Mouse (Mus musculus) brain, embryonic 14.5 days (tissue): Measurements from ENCODE around the gene Vmn1r55.

Experiments used
- CTCF ChIP-seq: fragments of 200-500 bp; IDR thresholded peaks from 2 replicates; pipeline ENCODE4 v1.5.1; 2012; ENCODE audit warnings: inconsistent platforms, mild to moderate bottlenecking, moderate library complexity, borderline replicate concordance; ENCODE audit not compliant: insufficient read depth, insufficient read length; ENCODE audit errors: extremely low read depth
- POLR2A ChIP-seq: fragments of 200-500 bp; IDR thresholded peaks from 2 replicates; pipeline ENCODE4 v1.6.1; 2012; ENCODE audit warnings: mild to moderate bottlenecking, inconsistent platforms, borderline replicate concordance; ENCODE audit not compliant: poor library complexity, insufficient read depth, insufficient read length, severe bottlenecking; ENCODE audit errors: extremely low read depth

GRCm38 (mm10) chr7:5085512-5085911, 64.0 kb downstream of the Vmn1r55 start:
- TF ChIP-seq CTCF (no peak), POLR2A (no peak)
